Mouse (Mus musculus) T-helper 17 cell (primary cell): ENCODE results near the gene Pla2g3.

Experiments
- in situ Hi-C, 2 experiments: fragments of 300-600 bp; cut with MboI, MseI; formaldehyde crosslinking; loops; 1 replicate in 1 of 2; 2 replicates in 1 of 2; pipeline ENCODE4 v1.15.1; 2025; ENCODE audit warnings: high pct_unique_total_duplicates in 2 of 2

Gene Pla2g3

DNA sequence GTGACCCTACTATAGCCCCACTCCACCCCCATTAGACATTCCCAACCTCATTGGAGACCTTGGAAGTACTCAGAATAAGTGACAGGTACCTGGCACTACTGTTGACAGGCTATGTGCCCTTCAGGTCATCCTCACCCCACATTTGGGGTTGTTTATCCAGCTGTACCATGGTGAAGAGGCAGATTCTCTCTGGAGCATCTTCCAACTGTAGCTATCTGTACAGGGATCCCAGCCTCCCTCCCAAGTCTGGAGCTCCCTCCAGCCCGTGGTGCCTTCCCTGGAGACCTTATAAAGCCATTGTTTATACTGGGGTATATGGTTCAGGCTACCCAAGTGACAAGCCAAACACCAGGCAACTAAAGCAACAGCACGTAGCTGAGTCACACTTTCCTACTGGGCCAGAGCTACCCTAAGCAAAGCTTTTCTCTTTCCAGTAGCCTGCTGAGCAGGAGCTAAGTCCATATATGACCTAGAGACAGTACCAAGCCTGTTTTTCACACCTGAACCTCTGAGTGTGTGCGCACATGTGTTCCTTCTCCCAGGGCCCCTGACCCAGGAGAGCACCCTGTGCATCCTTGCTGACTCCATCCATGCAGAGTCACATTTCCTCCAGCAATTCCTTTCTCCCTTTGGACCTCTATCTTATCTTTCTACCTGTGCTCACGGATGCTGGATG is 31.1 kb downstream of the Pla2g3 start:
- in situ Hi-C loops, result loop anchor here in 1 of 2 experiments (5.0 kb wide), 1 partner anchor 47 kb away; no protein-coding TSS in a partner anchor

DNA sequence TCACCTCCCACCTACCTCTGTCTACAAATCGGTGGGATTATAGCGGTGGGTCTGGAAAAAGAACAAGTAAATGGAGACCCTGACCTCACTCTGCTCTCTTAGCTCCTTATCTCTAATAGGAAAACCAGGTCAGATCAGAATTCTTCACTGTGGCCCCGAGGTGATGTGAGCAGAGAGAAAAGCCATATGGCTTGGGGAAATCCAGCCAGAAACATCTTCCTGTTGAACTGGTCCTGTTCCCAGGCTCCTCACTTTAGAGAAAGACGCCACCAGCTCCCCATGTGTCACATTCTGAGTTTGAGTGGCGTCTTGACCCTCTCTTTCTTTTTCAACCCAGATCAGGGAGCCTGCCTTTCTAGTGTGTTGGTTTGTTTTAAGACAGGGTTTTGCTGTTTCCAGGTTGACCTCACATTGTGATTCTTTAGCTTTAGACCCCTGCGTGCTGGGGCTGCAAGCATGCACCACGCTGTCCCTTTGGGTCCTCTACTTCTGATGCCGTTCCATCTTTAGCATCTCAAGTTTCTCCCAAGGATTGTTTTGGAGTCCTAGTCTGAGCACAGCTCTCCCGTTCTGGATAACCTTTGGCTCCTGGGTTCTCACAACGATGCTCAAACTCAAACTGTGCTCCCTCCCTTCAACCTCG is 31.8 kb downstream of the Pla2g3 start:
- in situ Hi-C loops, result loop anchor here in 1 of 2 experiments (5.0 kb wide), 1 partner anchor 48 kb away; no protein-coding TSS in a partner anchor

DNA sequence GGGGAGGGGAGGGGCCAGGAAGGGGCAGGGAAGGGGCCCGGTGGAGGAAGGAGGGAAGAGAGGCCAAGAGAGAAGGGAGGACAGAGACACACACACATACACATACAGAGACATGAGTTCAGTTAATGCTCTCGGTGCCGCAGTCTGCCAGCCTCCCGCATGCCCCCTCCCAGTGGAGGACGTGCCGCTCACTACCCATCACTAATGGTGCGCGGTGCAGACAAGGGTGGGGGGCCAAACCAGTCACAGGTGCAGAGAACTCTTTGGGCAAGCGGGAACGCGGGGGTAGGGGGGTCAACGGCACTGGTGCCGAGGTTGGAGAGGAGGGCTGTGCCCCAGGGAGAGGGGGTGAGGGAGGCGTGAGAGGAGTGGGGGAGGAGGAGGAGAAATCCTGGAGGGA is 32.8 kb downstream of the Pla2g3 start:
- in situ Hi-C loops, result no loop called here

DNA sequence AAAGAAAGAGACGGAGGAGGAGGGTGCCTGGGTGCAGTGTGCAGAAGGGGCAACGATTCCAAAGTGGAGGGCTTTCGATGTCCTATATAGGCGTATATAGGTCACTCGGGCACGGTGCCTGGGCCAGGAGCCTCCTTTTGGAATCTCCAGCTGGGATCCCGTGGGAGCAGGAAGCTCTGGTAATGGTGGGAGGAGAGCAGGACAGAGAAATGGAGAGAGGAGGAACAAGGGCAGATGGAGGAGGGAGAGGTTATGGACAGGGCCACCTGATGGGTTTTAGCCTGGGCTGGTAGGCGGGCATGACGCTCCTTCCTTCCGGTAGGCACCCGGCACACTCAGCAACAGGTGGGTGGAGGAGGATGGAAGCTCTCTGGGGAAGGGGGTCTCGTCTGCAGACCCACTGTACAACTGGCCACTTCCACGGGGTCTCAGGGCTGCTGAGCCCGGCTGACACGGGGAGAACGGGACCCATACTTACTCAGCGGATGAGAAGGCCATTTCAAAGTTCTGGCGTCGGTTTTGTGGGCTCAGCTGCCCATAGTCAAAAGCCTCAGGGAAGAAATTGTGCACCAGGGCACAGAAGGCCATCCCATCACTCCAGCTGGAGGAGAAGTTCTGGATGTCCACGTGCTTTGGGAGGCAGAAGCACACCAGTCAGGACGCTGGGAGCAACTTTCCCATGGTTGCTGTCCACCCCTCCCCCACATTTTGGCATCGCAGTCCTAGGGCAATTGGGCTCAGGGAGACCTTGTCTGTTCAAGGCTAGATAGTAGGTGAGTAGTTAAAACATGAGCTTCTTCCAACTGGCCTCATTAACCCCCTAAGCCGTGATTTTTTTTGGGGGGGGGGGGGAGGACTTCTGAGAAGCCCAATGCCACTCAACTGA is 33.5 kb downstream of the Pla2g3 start:
- in situ Hi-C loops, result no loop called here

- in situ Hi-C loops, result no loop called here
Observed at GRCm38 (mm10) chr11:3522285-3523000, 34.4 kb downstream of the Pla2g3 start.

DNA sequence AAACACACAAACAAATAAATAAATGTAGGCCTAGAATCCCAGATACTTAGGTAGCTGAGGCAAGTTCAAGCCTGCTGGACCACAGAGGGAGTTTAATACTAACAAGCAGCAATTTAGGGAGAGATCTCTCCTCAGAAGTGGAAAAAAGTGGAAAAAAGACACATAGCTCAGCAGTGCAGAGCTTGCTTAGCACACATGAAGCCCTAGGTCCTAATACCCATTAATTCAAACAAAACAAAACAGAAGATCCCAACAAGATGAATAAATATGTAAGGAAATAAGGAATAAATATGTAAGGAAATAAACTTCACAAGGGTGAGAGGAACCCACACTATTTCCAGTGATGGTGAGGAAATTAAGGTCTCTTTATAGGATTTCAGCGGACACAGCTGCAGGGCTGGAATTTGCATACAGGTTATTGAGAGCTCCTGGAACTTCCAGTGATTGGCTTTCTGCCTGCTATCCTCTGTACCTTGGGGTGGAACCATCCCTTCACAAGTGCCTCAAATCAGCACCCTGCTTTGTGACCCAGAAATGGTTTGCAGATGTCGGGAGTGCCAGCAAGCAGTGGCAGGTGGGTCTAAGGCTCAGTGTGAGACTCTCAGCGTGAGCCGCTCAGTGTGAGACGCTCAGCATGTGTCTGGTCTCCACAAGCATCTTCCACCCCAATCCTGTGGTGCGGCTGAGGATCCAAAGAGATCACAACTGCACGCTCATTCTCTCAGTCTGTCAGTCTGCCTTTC is 35.9 kb downstream of the Pla2g3 start:
- in situ Hi-C loops, result no loop called here

DNA sequence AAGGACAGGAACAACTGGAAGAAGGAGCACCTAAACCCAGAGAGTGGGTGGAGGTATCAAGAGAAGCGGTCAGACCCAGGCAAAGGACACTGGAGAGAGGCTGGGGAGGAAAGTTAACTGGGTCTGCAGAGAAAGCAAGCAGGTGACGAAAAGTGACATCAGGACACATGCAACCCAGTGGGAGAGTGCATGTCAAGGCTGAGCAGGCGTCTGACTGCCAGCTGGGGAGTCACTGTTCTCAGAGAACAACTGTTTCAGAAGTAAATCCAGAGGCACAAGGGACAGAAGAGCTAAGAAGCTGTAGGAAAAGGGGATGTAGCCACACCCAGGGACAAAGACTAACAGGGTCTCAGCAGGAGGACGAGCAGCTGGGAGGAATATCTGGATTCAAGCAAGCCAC is 37.5 kb downstream of the Pla2g3 start:
- in situ Hi-C loops, result no loop called here

GRCm38 (mm10) chr11:3526207-3526606 is 38.1 kb downstream of the Pla2g3 start:
- in situ Hi-C loops, result no loop called here

DNA sequence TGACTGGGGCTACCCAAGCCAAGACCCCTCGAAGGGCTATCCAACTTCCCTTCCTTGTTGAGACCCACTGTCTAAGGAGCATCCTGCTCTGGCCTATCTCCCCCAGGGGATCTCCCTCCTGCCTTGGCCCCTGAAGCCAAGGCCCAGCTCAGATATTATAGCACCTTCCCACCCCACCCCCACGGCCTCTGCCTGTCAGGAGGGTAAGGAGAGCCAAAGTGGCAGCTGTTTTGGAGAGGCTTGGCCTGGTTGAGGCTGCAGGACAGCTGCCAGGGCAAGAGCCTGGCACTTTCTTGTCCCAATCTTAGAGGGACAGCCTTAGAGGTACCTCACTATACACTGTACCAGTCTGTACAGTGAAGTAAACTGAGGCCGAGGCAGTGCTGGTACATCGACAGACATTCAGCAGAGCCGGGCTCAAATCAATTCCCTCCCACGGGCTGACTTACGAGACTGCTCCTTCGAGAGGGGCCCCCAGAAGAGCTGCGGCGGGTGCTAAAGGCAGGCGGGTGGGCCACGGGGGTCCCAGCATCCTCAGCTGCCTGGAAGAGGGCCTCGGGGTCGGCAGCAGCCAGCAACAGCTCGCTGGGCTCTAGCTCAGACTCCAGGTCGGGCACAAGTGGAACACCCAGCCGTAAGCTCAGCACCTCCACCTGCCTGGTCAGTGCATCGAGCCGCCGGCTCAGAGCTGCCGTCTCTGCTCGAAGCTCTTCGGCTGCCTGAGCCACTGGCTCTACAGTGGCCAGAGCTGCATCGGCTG is 39.1 kb downstream of the Pla2g3 start:
- in situ Hi-C loops, result no loop called here

DNA sequence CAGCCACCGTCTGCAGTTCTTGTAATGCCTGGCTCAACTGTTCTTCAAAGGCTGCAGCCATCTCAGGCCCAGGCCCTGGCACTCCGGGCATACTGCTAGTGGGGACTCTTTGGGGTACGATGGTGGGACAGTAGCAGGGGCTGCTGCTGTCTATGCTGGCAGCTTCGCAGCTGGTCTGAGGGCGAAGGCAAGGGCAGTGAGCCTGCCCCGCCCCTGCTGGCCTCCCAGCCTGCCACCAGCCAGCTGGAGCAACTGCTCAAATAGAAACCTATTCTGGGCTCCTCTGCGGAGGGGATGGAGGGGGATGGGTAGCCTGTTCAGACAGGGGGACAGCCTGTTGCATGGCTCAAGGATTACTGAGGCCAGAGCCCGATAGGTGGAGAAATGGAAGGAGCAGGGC is 39.7 kb downstream of the Pla2g3 start:
- in situ Hi-C loops, result no loop called here

GRCm38 (mm10) chr11:3528208-3528607 is 40.1 kb downstream of the Pla2g3 start:
- in situ Hi-C loops, result no loop called here

- in situ Hi-C loops, result no loop called here
Observed at GRCm38 (mm10) chr11:3529476-3530252, 41.6 kb downstream of the Pla2g3 start.

GRCm38 (mm10) chr11:3530731-3531130 is 42.6 kb downstream of the Pla2g3 start:
- in situ Hi-C loops, result no loop called here

- in situ Hi-C loops, result no loop called here
Observed at GRCm38 (mm10) chr11:3531634-3532033, 43.5 kb downstream of the Pla2g3 start.

DNA sequence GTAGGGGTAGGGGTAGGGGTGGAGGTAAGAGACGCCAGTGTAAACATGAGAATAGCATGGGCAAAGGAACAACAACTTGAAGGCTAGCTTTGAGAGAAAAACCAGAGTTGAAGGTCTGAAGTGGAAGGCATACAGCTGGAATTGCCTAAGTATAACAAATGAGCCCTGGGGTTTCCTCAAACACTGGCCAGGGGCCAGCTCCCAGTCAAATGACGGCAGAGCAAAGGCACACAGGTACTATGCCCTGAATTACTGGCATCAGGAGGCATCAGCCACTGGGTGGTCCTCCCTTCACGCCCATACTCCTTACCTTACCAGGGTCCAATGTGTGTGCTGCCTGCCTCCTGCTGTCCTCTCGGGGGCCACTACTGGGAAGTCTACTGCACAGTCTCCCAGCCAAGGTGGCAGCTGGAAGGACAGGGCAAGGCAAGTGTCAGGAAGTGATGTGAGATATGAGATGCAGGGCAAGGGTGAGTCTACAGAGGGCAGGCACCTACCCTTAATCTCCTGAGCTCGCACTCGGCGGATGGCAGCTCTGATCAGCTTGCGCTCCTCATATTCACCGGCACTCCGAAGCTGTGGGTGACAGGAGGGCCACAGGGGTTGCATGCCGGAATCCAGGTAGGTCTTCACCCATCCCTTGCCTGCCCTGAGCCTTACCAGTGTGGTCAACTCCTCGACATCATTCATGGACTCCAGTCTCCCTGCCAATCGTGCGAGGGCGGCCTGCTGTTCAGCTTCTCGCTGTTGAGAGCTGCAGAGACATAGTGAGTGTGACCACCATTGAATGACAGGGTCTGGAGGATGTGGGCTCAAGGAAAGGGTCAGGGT is 44.2 kb downstream of the Pla2g3 start:
- in situ Hi-C loops, result no loop called here

- in situ Hi-C loops, result no loop called here
Observed at GRCm38 (mm10) chr11:3533406-3533932, 45.4 kb downstream of the Pla2g3 start.

GRCm38 (mm10) chr11:3534956-3535355 is 46.9 kb downstream of the Pla2g3 start:
- in situ Hi-C loops, result no loop called here

DNA sequence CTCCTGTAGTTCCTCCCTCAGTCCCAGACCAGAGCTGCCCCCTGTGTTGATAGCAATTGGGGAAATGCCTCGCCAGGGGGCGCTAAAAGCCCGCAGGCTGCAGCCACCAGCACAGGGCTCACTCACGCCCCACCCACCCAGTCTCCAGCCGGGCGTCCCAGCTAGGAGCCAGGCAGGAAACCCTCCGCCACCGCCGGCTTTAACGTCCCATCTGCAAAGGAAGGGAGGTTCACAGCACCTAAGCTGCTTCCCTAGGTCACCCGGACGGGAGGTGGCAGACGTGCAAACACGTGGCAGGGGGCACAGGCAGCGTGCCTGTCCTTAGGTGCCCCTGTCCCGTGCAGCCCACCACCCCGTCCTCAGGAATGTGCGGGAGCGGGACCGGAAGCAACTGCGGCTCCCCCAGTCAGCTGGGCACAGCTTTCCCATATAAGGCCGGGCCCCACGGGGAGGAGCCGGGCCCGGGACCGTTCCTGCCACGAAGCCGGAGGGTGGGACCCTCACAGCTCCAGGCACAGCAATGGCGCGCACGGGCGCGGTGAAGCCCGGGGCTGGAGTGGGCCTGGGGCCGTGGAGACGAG is 47.4 kb downstream of the Pla2g3 start:
- in situ Hi-C loops, result no loop called here
